Mouse (Mus musculus) limb, embryonic 13.5 days (tissue): ENCODE measurements at regions not wholly inside any gene's neighbourhood (a gene's known extent, or its start where the extent isn't known, plus 50 kb on each side); places are given as distances from the start of the nearest gene placed in this dataset.

Experiments
- ATAC-seq: fragments of 200-750 bp; cut with Nextera tagmentation; 2 replicates; pipeline ENCODE4 v1.8.0; 2017; ENCODE audit warnings: low read depth, moderate number of reproducible peaks, moderate TSS enrichment; ENCODE audit not compliant: low FRiP score
- H3K27ac ChIP-seq: fragments of 300-500 bp; sonication (generic); 2 replicates; pipeline ENCODE4 v1.5.1; 2015; ENCODE audit warnings: inconsistent platforms, mild to moderate bottlenecking, moderate library complexity
- H3K27me3 ChIP-seq: fragments of 300-500 bp; sonication (generic); 2 replicates; pipeline ENCODE4 v1.6.1; 2015; ENCODE audit warnings: mild to moderate bottlenecking, inconsistent platforms
- H3K36me3 ChIP-seq: fragments of 300-500 bp; sonication (generic); 2 replicates; pipeline ENCODE4 v1.6.1; 2015; ENCODE audit warnings: inconsistent platforms, mild to moderate bottlenecking, moderate library complexity
- H3K4me1 ChIP-seq: fragments of 300-500 bp; sonication (generic); 2 replicates; pipeline ENCODE4 v1.6.1; 2015; ENCODE audit warnings: inconsistent platforms
- H3K4me2 ChIP-seq: fragments of 300-500 bp; sonication (generic); replicated peaks from 2 replicates; pipeline ENCODE4 v1.6.1; 2015; ENCODE audit warnings: inconsistent platforms, mild to moderate bottlenecking, moderate library complexity
- H3K4me3 ChIP-seq: fragments of 300-500 bp; sonication (generic); 2 replicates; pipeline ENCODE4 v1.5.1; 2015; ENCODE audit warnings: moderate library complexity, mild to moderate bottlenecking, inconsistent platforms
- H3K9ac ChIP-seq: fragments of 300-500 bp; sonication (generic); 2 replicates; pipeline ENCODE4 v1.6.1; 2015; ENCODE audit warnings: mild to moderate bottlenecking, inconsistent platforms
- H3K9me3 ChIP-seq: fragments of 300-500 bp; sonication (generic); 2 replicates; pipeline ENCODE4 v1.6.1; 2016; ENCODE audit warnings: inconsistent platforms
- WGBS: fragments of 180-500 bp; shearing (Covaris S2); methylation state at CpG from one replicate; pipeline ENCODE4 v1.1.7; 2015; 5-methylcytosine and 5-hydroxymethylcytosine counted together

GRCm38 (mm10) chr9:12492890-12493618 is 752.6 kb downstream of the Jrkl start:
- no peaks in the 10 kb centered on the region for H3K9me3 ChIP-seq
- H3K9ac ChIP-seq = no peak overlapping the region
- H3K4me1 ChIP-seq = no peaks in the 10 kb centered on the region
- ATAC-seq = no peak
- H3K4me3 ChIP-seq = no peak overlapping the region
- no peak overlapping the region for H3K4me2 ChIP-seq
- no peak overlapping the region for H3K27ac ChIP-seq
- no peaks in the 10 kb centered on the region for H3K27me3 ChIP-seq
- WGBS = 67% methylated on average over 5 of the region's 5 CpGs
- H3K36me3 ChIP-seq = no peaks in the 10 kb centered on the region

DNA sequence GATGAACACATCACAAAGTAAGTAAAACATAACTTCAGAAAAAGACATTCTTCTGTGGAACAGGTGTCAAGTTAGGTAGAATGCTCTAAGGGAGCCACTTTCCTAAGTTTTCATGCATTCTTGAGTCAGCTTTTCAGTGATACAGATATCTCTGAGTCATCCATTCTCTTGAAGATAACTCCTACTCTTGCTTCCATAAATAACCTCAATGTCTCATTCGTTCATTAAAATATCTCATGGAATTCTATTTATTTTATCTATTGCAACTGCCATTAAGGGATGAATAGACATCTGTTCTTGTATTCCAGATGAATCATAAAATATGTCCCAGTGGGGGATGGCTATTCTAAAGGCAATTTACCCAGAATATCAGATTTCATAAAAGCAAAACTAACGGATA is 787.8 kb downstream of the Jrkl start:
- no peak for ATAC-seq
- Histone ChIP-seq H3K36me3 (no peaks in the 10 kb centered on the region), H3K4me2 (no peak overlapping the region), H3K9me3 (no peaks in the 10 kb centered on the region), H3K27ac (no peak overlapping the region), H3K4me3 (no peak overlapping the region), H3K4me1 (no peaks in the 10 kb centered on the region), H3K27me3 (no peaks in the 10 kb centered on the region), H3K9ac (no peak overlapping the region)
- 82% methylated on average over 2 of the region's 2 CpGs for WGBS

DNA sequence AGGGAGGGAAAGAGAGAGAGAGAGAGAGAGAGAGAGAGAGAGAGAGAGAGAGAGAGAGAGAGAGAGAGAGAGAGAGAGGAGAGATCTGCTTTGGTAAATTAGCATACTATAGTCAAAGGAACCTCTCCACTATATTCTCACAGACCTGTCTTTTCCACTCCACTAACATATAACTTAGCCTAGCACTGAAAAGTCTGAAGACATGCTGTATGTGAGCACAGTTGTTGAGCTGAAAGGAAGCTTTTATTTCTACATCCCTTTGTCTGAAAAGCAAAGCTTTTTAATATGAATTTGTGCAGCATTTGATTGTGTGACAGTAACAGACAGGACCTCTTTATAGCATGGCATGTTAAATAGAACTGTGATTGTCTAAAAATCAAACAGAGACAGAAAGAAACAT is 788.9 kb downstream of the Jrkl start:
- no peak overlapping the region for H3K4me3 ChIP-seq
- no peak overlapping the region for H3K9ac ChIP-seq
- H3K27me3 ChIP-seq = no peaks in the 10 kb centered on the region
- no peaks in the 10 kb centered on the region for H3K36me3 ChIP-seq
- no peak overlapping the region for H3K27ac ChIP-seq
- no peaks in the 10 kb centered on the region for H3K9me3 ChIP-seq
- H3K4me2 ChIP-seq = no peak overlapping the region
- no peaks in the 10 kb centered on the region for H3K4me1 ChIP-seq
- no peak for ATAC-seq

DNA sequence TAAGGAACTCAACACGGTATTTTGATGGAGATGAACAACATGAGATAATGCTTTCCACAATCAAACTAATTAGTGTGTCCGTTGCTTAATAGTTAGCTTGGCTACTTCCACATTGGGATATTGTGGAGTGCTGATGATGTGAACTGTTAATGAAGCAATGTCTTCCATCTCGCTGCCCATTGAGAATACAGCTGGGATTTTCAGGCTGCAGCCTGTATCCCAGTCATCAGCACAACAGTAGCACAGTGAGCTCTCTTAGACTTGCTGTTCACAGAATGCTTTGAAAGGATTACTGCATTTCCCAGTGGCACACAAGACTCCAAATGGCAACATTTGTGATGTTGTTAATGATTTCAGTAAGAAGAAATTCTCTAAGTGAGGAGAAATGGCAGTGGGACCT is 811.5 kb downstream of the Jrkl start:
- no peaks in the 10 kb centered on the region for H3K9me3 ChIP-seq
- H3K4me3 ChIP-seq = no peak overlapping the region
- no peaks in the 10 kb centered on the region for H3K27me3 ChIP-seq
- H3K4me1 ChIP-seq = no peaks in the 10 kb centered on the region
- H3K9ac ChIP-seq = no peak overlapping the region
- no peak for ATAC-seq
- WGBS = 86% methylated on average over 3 of the region's 3 CpGs
- H3K27ac ChIP-seq = no peak overlapping the region
- no peaks in the 10 kb centered on the region for H3K36me3 ChIP-seq
- H3K4me2 ChIP-seq = no peak overlapping the region

DNA sequence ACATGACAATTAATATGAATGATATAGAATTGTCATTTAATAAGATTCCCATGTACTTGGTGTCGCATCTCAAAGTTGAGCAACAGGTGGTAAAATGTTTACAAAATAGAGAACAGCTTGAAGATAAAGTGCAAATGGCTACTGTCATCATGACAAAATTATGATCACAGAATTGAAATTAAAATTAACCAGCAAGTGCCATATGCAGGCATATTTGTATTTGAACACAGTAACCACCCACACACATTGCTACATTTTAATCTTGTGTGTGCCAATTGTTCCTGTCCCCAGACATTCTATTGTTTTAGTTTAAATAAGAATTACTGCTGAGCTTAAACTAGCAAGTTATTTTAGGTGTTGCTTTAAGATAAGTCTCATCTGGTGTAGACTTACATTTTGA is 823.7 kb downstream of the Jrkl start:
- Histone ChIP-seq H3K27ac (no peak overlapping the region), H3K36me3 (no peaks in the 10 kb centered on the region), H3K9ac (no peak overlapping the region), H3K4me2 (no peak overlapping the region), H3K4me3 (no peak overlapping the region), H3K27me3 (no peaks in the 10 kb centered on the region), H3K9me3 (no peaks in the 10 kb centered on the region), H3K4me1 (no peaks in the 10 kb centered on the region)
- 83% methylated on average over 1 of the region's 1 CpGs for WGBS
- ATAC-seq = no peak

GRCm38 (mm10) chr9:12408500-12408899 is 837.1 kb downstream of the Jrkl start:
- WGBS = 72% methylated on average over 2 of the region's 2 CpGs
- Histone ChIP-seq H3K4me1 (no peaks in the 10 kb centered on the region), H3K4me2 (no peak overlapping the region), H3K36me3 (no peaks in the 10 kb centered on the region), H3K4me3 (no peak overlapping the region), H3K9ac (no peak overlapping the region), H3K9me3 (no peaks in the 10 kb centered on the region), H3K27ac (no peak overlapping the region), H3K27me3 (no peaks in the 10 kb centered on the region)
- no peak for ATAC-seq

GRCm38 (mm10) chr9:12404185-12404584 is 841.4 kb downstream of the Jrkl start:
- H3K27me3 ChIP-seq = no peaks in the 10 kb centered on the region
- H3K4me1 ChIP-seq = no peaks in the 10 kb centered on the region
- H3K9me3 ChIP-seq = no peaks in the 10 kb centered on the region
- WGBS = 67% methylated on average over 1 of the region's 1 CpGs
- H3K4me2 ChIP-seq = no peak overlapping the region
- no peaks in the 10 kb centered on the region for H3K36me3 ChIP-seq
- no peak overlapping the region for H3K9ac ChIP-seq
- no peak for ATAC-seq
- H3K27ac ChIP-seq = no peak overlapping the region
- no peak overlapping the region for H3K4me3 ChIP-seq

DNA sequence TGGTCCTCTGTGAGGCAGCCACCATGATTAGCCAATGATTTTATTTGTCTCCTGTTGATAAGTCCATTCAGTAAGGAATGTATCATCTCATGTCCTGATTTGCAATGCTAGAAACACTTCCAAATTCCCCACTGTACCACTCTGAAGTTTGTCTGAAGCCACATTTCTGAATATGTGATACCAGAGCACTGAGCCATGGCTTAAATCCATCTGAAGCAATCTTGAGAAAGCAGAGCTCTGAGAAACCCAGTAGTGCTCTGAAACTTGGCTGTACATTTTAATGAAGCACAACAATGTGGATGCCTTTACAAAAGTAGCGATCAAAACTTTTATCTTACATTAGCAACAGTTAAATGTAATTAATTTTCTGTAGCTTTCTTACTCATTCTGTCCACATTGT is 850.0 kb downstream of the Jrkl start:
- WGBS = 89% methylated on average over 1 of the region's 1 CpGs
- Histone ChIP-seq H3K9ac (no peak overlapping the region), H3K4me2 (no peak overlapping the region), H3K4me3 (no peak overlapping the region), H3K27ac (no peak overlapping the region), H3K36me3 (no peaks in the 10 kb centered on the region), H3K9me3 (no peaks in the 10 kb centered on the region), H3K27me3 (no peaks in the 10 kb centered on the region), H3K4me1 (no peaks in the 10 kb centered on the region)
- ATAC-seq = no peak

- no peak overlapping the region for H3K9ac ChIP-seq
- WGBS = 10% methylated on average over 4 of the region's 4 CpGs
- ATAC-seq = peak; percentile 24; the same call in 1 of the 2 replicates
- H3K4me1 ChIP-seq = no peaks in the 10 kb centered on the region
- H3K4me2 ChIP-seq = no peak overlapping the region
- H3K27me3 ChIP-seq = no peaks in the 10 kb centered on the region
- H3K4me3 ChIP-seq = no peak overlapping the region
- H3K36me3 ChIP-seq = no peaks in the 10 kb centered on the region
- no peak overlapping the region for H3K27ac ChIP-seq
- no peaks in the 10 kb centered on the region for H3K9me3 ChIP-seq
These were observed 864.6 kb downstream of the Jrkl start for GRCm38 (mm10) chr9:12380732-12381645.

DNA sequence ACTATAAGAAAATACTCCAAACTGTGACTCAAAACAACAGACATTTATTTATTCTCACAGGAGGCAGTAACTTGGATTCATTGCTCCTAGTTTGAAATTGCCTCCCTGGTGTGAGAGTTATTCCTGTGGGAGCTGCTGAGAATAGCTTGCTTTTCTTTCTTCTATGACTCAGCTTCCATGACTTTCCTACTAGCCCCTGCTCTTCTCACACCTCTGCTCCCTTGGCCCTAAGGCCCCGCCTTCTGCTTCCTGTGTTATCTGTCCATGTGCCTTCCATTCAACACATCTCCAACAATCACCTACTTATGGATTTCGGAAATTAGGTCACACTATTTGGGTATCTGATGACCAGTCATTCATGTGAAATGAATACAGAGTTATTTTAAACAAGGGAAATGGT is 865.6 kb downstream of the Jrkl start:
- 76% methylated on average over 2 of the region's 2 CpGs for WGBS
- Histone ChIP-seq H3K27me3 (no peaks in the 10 kb centered on the region), H3K4me3 (no peak overlapping the region), H3K9ac (no peak overlapping the region), H3K36me3 (no peaks in the 10 kb centered on the region), H3K4me2 (no peak overlapping the region), H3K9me3 (no peaks in the 10 kb centered on the region), H3K4me1 (no peaks in the 10 kb centered on the region), H3K27ac (no peak overlapping the region)
- no peak for ATAC-seq

- Histone ChIP-seq H3K27me3 (no peaks in the 10 kb centered on the region), H3K9me3 (no peaks in the 10 kb centered on the region), H3K4me2 (no peak overlapping the region), H3K36me3 (no peaks in the 10 kb centered on the region), H3K27ac (no peak overlapping the region), H3K9ac (no peak overlapping the region), H3K4me3 (no peak overlapping the region), H3K4me1 (no peaks in the 10 kb centered on the region)
- ATAC-seq = no peak
- 44% methylated on average over 2 of the region's 2 CpGs for WGBS
These were observed 901.3 kb downstream of the Jrkl start for GRCm38 (mm10) chr9:12344296-12344695.

- H3K4me3 ChIP-seq = no peak overlapping the region
- H3K27me3 ChIP-seq = no peaks in the 10 kb centered on the region
- H3K36me3 ChIP-seq = no peaks in the 10 kb centered on the region
- peak; percentile 51; the same call in 1 of the 2 replicates for ATAC-seq
- WGBS = 80% methylated on average over 4 of the region's 4 CpGs
- no peak overlapping the region for H3K9ac ChIP-seq
- no peak overlapping the region for H3K27ac ChIP-seq
- H3K4me2 ChIP-seq = no peak overlapping the region
- H3K9me3 ChIP-seq = no peaks in the 10 kb centered on the region
- H3K4me1 ChIP-seq = no peaks in the 10 kb centered on the region
These were observed 904.2 kb downstream of the Jrkl start for GRCm38 (mm10) chr9:12341453-12341852.
